Mouse (Mus musculus) hindbrain, embryonic 16.5 days (tissue): ENCODE measurements around the gene Dnaaf3. TPM values are rescaled to one million over a fixed set of nuclear protein-coding genes. Genes with fewer than 3 reads are reported as not detected.

Experiments
- microRNA-seq: library from miRNA; unstranded; fragments of <30 nt; microRNA quantifications from one replicate; pipeline ENCODE4, GENCODE M21; 2017
- polyA plus RNA-seq: library from polyadenylated mRNA; unstranded; fragments of >200 nt; fragmentation: Nextera tagmentation; extraction: Ambion mirVana; gene quantifications from 2 replicates; pipeline ENCODE4 v1.2.1, GENCODE M21; 2015

The Dnaaf3 gene
- polyA plus RNA-seq, 1 experiment from 2014 or later, result 2.8 TPM

Small RNA genes lying within 50 kb of the gene (microRNA-seq; reads per million reads assigned to microRNA genes)
- not detected for gene Gm23577

Other genes with a start within 250 kb of the Dnaaf3 start
- not detected in 2 replicates for gene Ncr1, start 194.7 kb downstream of the Dnaaf3 start, polyA plus RNA-seq
- gene Gp6, start 134.7 kb downstream of the Dnaaf3 start, polyA plus RNA-seq, result 0.04 and 0.05 TPM in 2 replicates
- 43.3 and 43.5 TPM in 2 replicates for gene Rdh13, start 86.8 kb downstream of the Dnaaf3 start, polyA plus RNA-seq
- gene Eps8l1, start 71.8 kb downstream of the Dnaaf3 start, polyA plus RNA-seq, result 16.3 and 16.5 TPM in 2 replicates
- 18.3 and 38.5 TPM in 2 replicates for gene Ppp1r12c, start 30.8 kb downstream of the Dnaaf3 start, polyA plus RNA-seq
- gene Tnnt1, start 16.1 kb downstream of the Dnaaf3 start, polyA plus RNA-seq, result 3.7 and 15.9 TPM in 2 replicates
- gene Tnni3, start 8.2 kb downstream of the Dnaaf3 start, polyA plus RNA-seq, result 1.7 and 2.0 TPM in 2 replicates
- 119 and 124 TPM in 2 replicates for gene Syt5, start 15.1 kb upstream of the Dnaaf3 start, polyA plus RNA-seq
- 0.91 and 1.1 TPM in 2 replicates for gene Ptprh, start 71.6 kb upstream of the Dnaaf3 start, polyA plus RNA-seq
- 1.9 and 2.0 TPM in 2 replicates for gene Tmem86b, start 99.0 kb upstream of the Dnaaf3 start, polyA plus RNA-seq
- 4.3 and 6.2 TPM in 2 replicates for gene Ppp6r1, start 126.6 kb upstream of the Dnaaf3 start, polyA plus RNA-seq
- gene Hspbp1, start 152.6 kb upstream of the Dnaaf3 start, polyA plus RNA-seq, result 175 and 188 TPM in 2 replicates
- 6.8 and 7.1 TPM in 2 replicates for gene Brsk1, start 158.2 kb upstream of the Dnaaf3 start, polyA plus RNA-seq
- 0.12 and 0.18 TPM in 2 replicates for gene Tmem150b, start 192.8 kb upstream of the Dnaaf3 start, polyA plus RNA-seq
- gene Kmt5c, start 207.7 kb upstream of the Dnaaf3 start, polyA plus RNA-seq, result 47.4 and 57.4 TPM in 2 replicates
- 23.1 and 29.7 TPM in 2 replicates for gene Cox6b2, start 220.6 kb upstream of the Dnaaf3 start, polyA plus RNA-seq
- gene Fam71e2, start 238.8 kb upstream of the Dnaaf3 start, polyA plus RNA-seq, result not detected in 2 replicates